Mouse (Mus musculus) lung, postnatal 0 days (tissue): ENCODE measurements around the gene 2410131K14Rik.

Experiments
- CTCF ChIP-seq: IDR thresholded peaks from 2 replicates; pipeline ENCODE4 v1.5.1; 2016; ENCODE audit warnings: antibody characterized with exemption, mild to moderate bottlenecking
- EP300 ChIP-seq: IDR thresholded peaks from 2 replicates; pipeline ENCODE4 v1.6.1; 2016; ENCODE audit warnings: antibody characterized with exemption, mild to moderate bottlenecking, control low read depth

- TF ChIP-seq EP300 (no peak), CTCF (no peak)
These were observed 27.6 kb upstream of the 2410131K14Rik start for GRCm38 (mm10) chr5:118217410-118217809.
